ENCODE assay signal across 9 mouse cellular contexts in the genomic region with DNA sequence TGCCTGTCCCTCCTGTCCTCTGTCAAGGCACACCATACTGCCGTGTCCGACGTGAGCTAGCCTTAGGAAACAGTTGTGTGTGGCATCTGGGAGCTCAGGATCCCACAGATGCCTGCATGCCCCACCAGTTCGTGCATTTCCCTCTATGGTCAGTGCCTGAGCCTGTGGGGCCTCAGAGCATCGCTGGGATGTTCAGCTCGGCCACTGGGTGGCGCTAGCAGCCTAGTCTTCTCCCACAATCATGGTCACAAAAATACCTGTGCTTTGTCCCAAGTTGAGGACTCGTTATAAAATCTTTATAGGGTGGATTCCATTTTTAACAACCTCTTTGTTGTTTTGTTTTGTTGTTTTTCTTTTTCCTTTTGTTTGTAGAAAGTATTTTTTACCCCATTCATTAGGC. TPM values are rescaled to one million over a fixed set of nuclear protein-coding genes. Genes with fewer than 3 reads are reported as not detected.
A peak's percentile ranks its signal among the peaks of the same experiment; 100 is the strongest.
DNase-seq lines count a peak whose midpoint lies in the region; ATAC-seq lines count a peak whose summit lies in the region.
"Had no signal": no experiment of that assay in that cellular context is flagged by ENCODE, and none has a peak within 500 bp of the region (broad histone marks: within the 10 kb centered on the region; RNA-seq: fewer than 3 reads in every experiment).

No protein-coding gene starts in this region.

- no peak overlapping the region for H3K9ac ChIP-seq in hindbrain, embryonic 14.5 days
- H3K9ac ChIP-seq: embryonic facial prominence, embryonic 12.5 days had no signal

- no peaks in the 10 kb centered on the region for H3K27me3 ChIP-seq in heart, embryonic 10.5 days (ENCODE audit: insufficient read depth, poor library complexity, severe bottlenecking)
- no peaks in the 10 kb centered on the region for H3K27me3 ChIP-seq in hindbrain, embryonic 14.5 days (ENCODE audit: control insufficient read depth, insufficient read depth, low read length)
- H3K27me3 ChIP-seq: embryonic facial prominence, embryonic 12.5 days had no signal

- H3K27ac ChIP-seq in heart, embryonic 10.5 days: no peak overlapping the region
- H3K27ac ChIP-seq in hindbrain, embryonic 14.5 days: no peak overlapping the region
- H3K27ac ChIP-seq: embryonic facial prominence, embryonic 12.5 days had no signal

- H3K4me1 ChIP-seq in heart, embryonic 10.5 days: peaks cover 25% of the 10 kb centered on the region; the same call in 1 of the 2 replicates
- no peaks in the 10 kb centered on the region for H3K4me1 ChIP-seq in hindbrain, embryonic 14.5 days (replicated peaks; ENCODE audit: control insufficient read depth, insufficient read depth, low read length)
- H3K4me1 ChIP-seq: embryonic facial prominence, embryonic 12.5 days had no signal

- H3K4me3 ChIP-seq in heart, embryonic 10.5 days: no peak overlapping the region
- no peak overlapping the region for H3K4me3 ChIP-seq in hindbrain, embryonic 14.5 days (replicated peaks; ENCODE audit: low read length)
- H3K4me3 ChIP-seq: embryonic facial prominence, embryonic 12.5 days had no signal

- H3K4me2 ChIP-seq in hindbrain, embryonic 14.5 days (replicated peaks): no peak overlapping the region
- H3K4me2 ChIP-seq: embryonic facial prominence, embryonic 12.5 days had no signal

- H3K36me3 ChIP-seq in heart, embryonic 10.5 days: peaks cover 60% of the 10 kb centered on the region
- H3K36me3 ChIP-seq in hindbrain, embryonic 14.5 days (replicated peaks; ENCODE audit: control insufficient read depth, insufficient read depth): peaks cover 93% of the 10 kb centered on the region

- no peak for ATAC-seq in hindbrain, embryonic 14.5 days (ENCODE audit: low FRiP score)
- peak; percentile 76 for ATAC-seq in megakaryocyte, adult 5-6 weeks (ENCODE audit: poor library complexity, severe bottlenecking)

- peak; percentile 28 to 55 for DNase-seq in heart, adult 18-20 months
- DNase-seq in heart, embryonic 10.5 days (ENCODE audit: low spot score): no peak
- DNase-seq in spleen, adult 12 weeks (ENCODE audit: low spot score): peak; percentile 33
- DNase-seq in spleen, postnatal 36 days (ENCODE audit: low spot score in 2 of 2): no peak
- peak; percentile 57 for DNase-seq in c-Kit-positive CD71-positive TER-119-positive erythroid progenitor cells, embryonic 14.5 days (ENCODE audit: low spot score)
- peak; percentile 56 for DNase-seq in hindbrain, embryonic 14.5 days (ENCODE audit: low spot score)
- peak; percentile 18 for DNase-seq in yolk sac, embryonic 10.5 days (ENCODE audit: low spot score)

- no peaks in the 10 kb centered on the region for H3K9me3 ChIP-seq in heart, embryonic 10.5 days
- no peaks in the 10 kb centered on the region for H3K9me3 ChIP-seq in hindbrain, embryonic 14.5 days (ENCODE audit: control insufficient read depth, low read length)
- H3K9me3 ChIP-seq: embryonic facial prominence, embryonic 12.5 days had no signal

- WGBS in heart, embryonic 10.5 days: 19% methylated on average over 8 of the region's 8 CpGs
- 25% methylated on average over 8 of the region's 8 CpGs for WGBS in hindbrain, embryonic 14.5 days

RNA-seq across cellular contexts. Expression of a gene that starts 37.0 kb away (rescaled TPM):
- total RNA-seq in heart, adult 18-20 months (2021): not detected
- 11.2 and 12.5 TPM in 2 replicates for polyA plus RNA-seq in heart, embryonic 10.5 days (2016; fragmentation: Nextera tagmentation; extraction: Ambion mirVana)
- polyA plus RNA-seq in hindbrain, embryonic 14.5 days (2014; fragmentation: Nextera tagmentation; extraction: Ambion mirVana): 73.5 and 83.2 TPM in 2 replicates
- not detected in 2 replicates for total RNA-seq in megakaryocyte, adult 5-6 weeks (2015)
- total RNA-seq in megakaryocyte, adult 5-6 weeks (2017): not detected in 2 replicates

Comparison
In these comparisons a context has a peak if more than half of its experiments do, and no peak if none do; other contexts are left out.
1. DNase-seq: peak in heart, adult 18-20 months (2 of 2), spleen, adult 12 weeks (single experiment), c-Kit-positive CD71-positive TER-119-positive erythroid progenitor cells, embryonic 14.5 days (single experiment), hindbrain, embryonic 14.5 days (single experiment) and yolk sac, embryonic 10.5 days (single experiment); none in heart, embryonic 10.5 days (single experiment) and spleen, postnatal 36 days (0 of 2).